Mouse (Mus musculus): ENCODE results near the gene Rprd2.
"Not testable (repeated sequence)": the region's sequence is repeated elsewhere in the genome, so short reads cannot be mapped to it uniquely, and the experiment has no call there.

Gene Rprd2

GRCm38 (mm10) chr3:95816681-95817080 is 2.0 kb downstream of the Rprd2 start:
- DNase-seq (ENCODE audit: low spot score), result no peak

- DNase-seq (ENCODE audit: low spot score), result no peak
These were observed 10.3 kb downstream of the Rprd2 start for GRCm38 (mm10) chr3:95808384-95808783.

GRCm38 (mm10) chr3:95807630-95808029 is 11.0 kb downstream of the Rprd2 start:
- DNase-seq (ENCODE audit: low spot score), result not testable (repeated sequence)

- DNase-seq (ENCODE audit: low spot score), result no peak
These were observed 12.0 kb downstream of the Rprd2 start for GRCm38 (mm10) chr3:95806677-95807076.

- DNase-seq (ENCODE audit: low spot score), result no peak
These were observed 14.8 kb downstream of the Rprd2 start for GRCm38 (mm10) chr3:95803851-95804250.

GRCm38 (mm10) chr3:95798756-95799155 is 19.9 kb downstream of the Rprd2 start:
- DNase-seq (ENCODE audit: low spot score), result no peak

GRCm38 (mm10) chr3:95794299-95794698 is 24.4 kb downstream of the Rprd2 start:
- DNase-seq (ENCODE audit: low spot score), result no peak

GRCm38 (mm10) chr3:95793662-95794061 is 25.0 kb downstream of the Rprd2 start:
- DNase-seq (ENCODE audit: low spot score), result no peak

GRCm38 (mm10) chr3:95785501-95785900 is 33.2 kb downstream of the Rprd2 start:
- DNase-seq (ENCODE audit: low spot score), result no peak

GRCm38 (mm10) chr3:95771985-95772384 is 46.7 kb downstream of the Rprd2 start:
- DNase-seq (ENCODE audit: low spot score), result peak; percentile 53

- no peak for DNase-seq (ENCODE audit: low spot score)
These were observed 53.1 kb downstream of the Rprd2 start for GRCm38 (mm10) chr3:95765534-95765933.

- no peak for DNase-seq (ENCODE audit: low spot score)
These were observed 54.9 kb downstream of the Rprd2 start for GRCm38 (mm10) chr3:95763811-95764210.

- DNase-seq (ENCODE audit: low spot score), result peak; percentile 17
These were observed 55.7 kb downstream of the Rprd2 start for GRCm38 (mm10) chr3:95762961-95763360.

GRCm38 (mm10) chr3:95761771-95762170 is 56.9 kb downstream of the Rprd2 start:
- DNase-seq (ENCODE audit: low spot score), result no peak

- no peak for DNase-seq (ENCODE audit: low spot score)
These were observed 58.0 kb downstream of the Rprd2 start for GRCm38 (mm10) chr3:95760656-95761055.

- DNase-seq (ENCODE audit: low spot score), result no peak
These were observed 58.6 kb downstream of the Rprd2 start, which contains the start of gene Tars2 for GRCm38 (mm10) chr3:95760106-95760505. Tars2 (minus strand) TSS chr3:95760206.

- no peak for DNase-seq (ENCODE audit: low spot score)
These were observed 60.0 kb downstream of the Rprd2 start for GRCm38 (mm10) chr3:95758467-95759218.

GRCm38 (mm10) chr3:95756808-95757207 is 61.9 kb downstream of the Rprd2 start:
- DNase-seq (ENCODE audit: low spot score), result no peak

- peak; percentile 95 for DNase-seq (ENCODE audit: low spot score)
These were observed 64.1 kb downstream of the Rprd2 start for GRCm38 (mm10) chr3:95754345-95755206.

- DNase-seq (ENCODE audit: low spot score), result no peak
These were observed 65.7 kb downstream of the Rprd2 start for GRCm38 (mm10) chr3:95752935-95753334.

GRCm38 (mm10) chr3:95740406-95740805 is 78.3 kb downstream of the Rprd2 start:
- no peak for DNase-seq (ENCODE audit: low spot score)

- DNase-seq (ENCODE audit: low spot score), result peak; percentile 29
These were observed 79.1 kb downstream of the Rprd2 start, which contains the start of gene Ecm1 for GRCm38 (mm10) chr3:95739353-95740104. Ecm1 (minus strand) TSS chr3:95739569.

All from embryo, embryonic 10.5 days (tissue).